Mouse (Mus musculus) midbrain, embryonic 11.5 days (tissue): ENCODE results near the gene Mfsd2a. TPM values are rescaled to one million over a fixed set of nuclear protein-coding genes. Genes with fewer than 3 reads are reported as not detected.

Experiments
- polyA plus RNA-seq: library from polyadenylated mRNA; unstranded; fragments of >200 nt; fragmentation: Nextera tagmentation; extraction: Ambion mirVana; gene quantifications from 2 replicates; pipeline ENCODE4 v1.2.1, GENCODE M21; 2014

Mfsd2a gene
- polyA plus RNA-seq, 1 experiment from 2014 or later = 27.2 TPM

Other genes starting within 250 kb of the Mfsd2a start
- gene Ppt1, start 124.9 kb downstream of the Mfsd2a start, polyA plus RNA-seq = 62.7 and 63.7 TPM in 2 replicates
- 69.7 and 74.4 TPM in 2 replicates for gene Cap1, start 75.1 kb downstream of the Mfsd2a start, polyA plus RNA-seq
- gene Mycl, start 34.5 kb upstream of the Mfsd2a start, polyA plus RNA-seq = 106 and 108 TPM in 2 replicates
- 26.8 and 29.0 TPM in 2 replicates for gene Trit1, start 55.4 kb upstream of the Mfsd2a start, polyA plus RNA-seq
- gene Bmp8b, start 144.0 kb upstream of the Mfsd2a start, polyA plus RNA-seq = 0.15 and 0.30 TPM in 2 replicates
- 0.18 TPM in 1 of 2 replicates, not detected in the other for gene Oxct2b, start 155.1 kb upstream of the Mfsd2a start, polyA plus RNA-seq
- gene Ppie, start 178.8 kb upstream of the Mfsd2a start, polyA plus RNA-seq = 119 and 126 TPM in 2 replicates
- gene Hpcal4, start 222.0 kb upstream of the Mfsd2a start, polyA plus RNA-seq = 0.38 and 0.94 TPM in 2 replicates
- gene Nt5c1a, start 240.3 kb upstream of the Mfsd2a start, polyA plus RNA-seq = not detected in 2 replicates